Mouse (Mus musculus) spleen, postnatal 4 days (tissue): ENCODE measurements at regions not wholly inside any gene's neighbourhood (a gene's known extent, or its start where the extent isn't known, plus 50 kb on each side); places are given as distances from the start of the nearest gene placed in this dataset.

Experiments used
- DNase-seq, 2 experiments: peaks; one replicate each; pipeline ENCODE4 v3.0.0; 2022; ENCODE audit warnings: low spot score in 2 of 2

DNA sequence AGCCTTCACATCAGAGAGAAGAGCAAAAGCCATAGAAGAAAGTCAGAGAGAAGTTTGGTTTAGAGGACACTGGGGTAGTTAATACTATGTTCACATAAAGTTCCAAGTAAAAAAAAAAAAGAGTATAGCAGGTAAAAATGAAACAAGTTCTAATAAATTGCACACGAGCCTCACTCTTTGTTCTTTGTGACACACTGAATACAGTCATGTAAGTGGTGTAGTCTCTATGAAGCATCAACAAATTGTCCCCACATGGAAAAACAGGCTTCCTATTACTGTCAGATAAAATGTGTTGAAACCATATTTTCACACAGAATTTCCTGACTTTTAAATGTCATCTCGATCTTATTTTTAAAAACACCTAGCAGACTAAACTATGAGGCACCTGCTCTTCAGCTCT lies 1057.2 kb downstream of the Gsdmc2 start:
- no peak for DNase-seq

DNA sequence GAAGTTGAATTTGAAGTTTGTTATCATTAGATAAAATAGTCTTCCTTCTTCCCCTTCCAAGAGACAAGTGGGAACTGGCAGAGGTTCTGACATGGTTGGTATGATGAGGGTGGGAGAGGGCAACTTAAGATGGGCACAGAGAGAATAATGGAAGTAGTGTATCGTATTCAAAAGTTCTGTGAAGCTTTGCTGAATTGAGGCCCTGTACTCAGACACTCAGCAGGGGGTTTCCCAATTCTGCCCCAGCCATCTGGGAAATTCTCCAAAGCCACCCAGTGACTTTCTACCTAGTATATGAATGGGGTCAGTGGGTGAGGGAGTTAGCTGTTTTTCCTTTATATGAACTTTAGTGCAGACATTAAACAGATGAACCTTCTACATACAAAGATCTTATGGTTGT lies 1058.7 kb downstream of the Gsdmc2 start:
- no peak for DNase-seq

DNA sequence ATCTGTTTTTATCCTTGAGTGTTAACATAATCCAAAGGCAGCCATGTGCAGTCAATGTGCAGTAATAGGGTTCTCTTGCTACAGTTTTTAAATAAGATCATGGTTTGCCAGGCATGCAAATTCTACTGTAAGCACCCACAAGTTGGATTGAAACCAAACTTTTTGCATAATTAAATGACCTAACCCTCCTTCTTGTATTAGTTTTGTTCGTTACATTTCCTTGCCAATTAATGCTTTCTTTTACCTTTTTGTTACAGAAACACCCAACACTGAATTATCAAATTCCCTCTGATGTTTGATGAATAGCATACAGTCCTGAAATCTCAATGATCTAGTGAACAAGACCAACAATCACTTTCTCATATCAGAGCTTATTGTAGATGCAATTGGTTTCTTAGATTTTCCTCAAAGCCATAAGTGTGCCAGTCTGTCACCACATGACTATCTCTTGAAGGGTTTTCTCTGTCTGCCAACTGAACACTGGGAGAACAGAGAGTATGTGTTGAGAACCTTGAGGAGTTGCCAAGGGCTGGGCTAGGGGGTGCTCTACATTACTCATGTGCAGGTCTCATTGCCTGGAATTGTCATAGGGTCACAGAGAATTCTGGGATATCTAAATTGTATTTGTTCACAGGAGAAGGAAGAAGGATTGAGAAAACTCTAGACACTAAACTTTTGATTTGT lies 1060.4 kb downstream of the Gsdmc2 start:
- DNase-seq, result no peak

DNA sequence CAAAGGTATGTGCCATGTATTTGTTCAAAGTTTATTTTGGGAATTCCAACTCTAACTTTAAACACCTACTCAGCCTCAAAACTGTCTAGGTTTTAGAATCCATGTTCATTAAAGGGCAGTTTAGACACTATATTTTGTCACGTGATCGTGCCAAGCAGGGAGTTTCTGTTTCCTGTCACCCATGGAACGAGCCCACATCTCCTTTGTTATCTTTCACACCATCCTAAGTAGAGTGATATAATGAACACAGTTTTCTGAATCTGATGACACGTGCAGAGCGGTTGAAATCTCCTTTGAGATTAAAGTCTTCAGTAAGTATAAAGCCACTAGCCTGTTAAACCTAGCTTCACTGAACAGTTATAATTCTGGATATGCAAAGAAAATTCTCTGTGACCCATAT lies 1066.1 kb downstream of the Gsdmc2 start:
- no peak for DNase-seq

DNA sequence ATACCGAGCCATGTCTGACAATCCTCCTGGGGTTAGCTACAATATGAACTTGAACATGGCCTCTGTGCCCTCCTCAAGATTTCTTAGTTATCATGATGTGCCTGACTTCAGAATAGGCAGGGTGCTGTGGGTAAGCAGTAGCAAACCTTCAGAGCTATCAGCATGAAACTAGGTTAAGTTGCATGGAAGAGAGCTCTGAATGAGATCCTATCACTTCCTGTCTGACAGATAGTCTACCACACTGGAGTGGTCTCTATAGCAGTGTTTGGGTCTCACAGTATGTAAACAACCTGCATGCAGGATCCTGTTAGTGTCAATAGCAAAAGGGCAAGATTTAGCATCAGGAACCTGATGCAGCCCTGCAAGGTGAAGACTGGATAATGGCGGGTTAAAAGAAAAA lies 1092.3 kb downstream of the Gsdmc2 start:
- DNase-seq, result no peak

DNA sequence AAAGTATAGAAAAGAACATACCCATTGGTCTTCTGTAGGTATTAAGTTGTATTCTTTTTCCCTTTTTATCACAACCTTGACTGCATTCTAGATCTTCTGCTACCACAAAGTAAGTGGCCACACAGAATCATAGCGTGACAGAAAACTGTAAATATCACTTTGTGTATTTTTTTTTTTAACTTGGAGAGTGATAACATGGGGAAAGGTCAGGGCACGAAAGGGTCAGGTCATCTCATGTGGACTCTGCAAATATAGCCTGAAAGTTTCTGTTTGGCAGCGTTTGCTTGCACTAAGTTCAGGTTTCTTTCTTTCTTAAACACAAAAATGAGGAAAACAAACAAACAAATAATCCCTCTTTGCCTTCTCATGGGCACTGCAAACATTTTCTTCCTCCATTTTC lies 1101.1 kb downstream of the Gsdmc2 start:
- DNase-seq, result no peak

DNA sequence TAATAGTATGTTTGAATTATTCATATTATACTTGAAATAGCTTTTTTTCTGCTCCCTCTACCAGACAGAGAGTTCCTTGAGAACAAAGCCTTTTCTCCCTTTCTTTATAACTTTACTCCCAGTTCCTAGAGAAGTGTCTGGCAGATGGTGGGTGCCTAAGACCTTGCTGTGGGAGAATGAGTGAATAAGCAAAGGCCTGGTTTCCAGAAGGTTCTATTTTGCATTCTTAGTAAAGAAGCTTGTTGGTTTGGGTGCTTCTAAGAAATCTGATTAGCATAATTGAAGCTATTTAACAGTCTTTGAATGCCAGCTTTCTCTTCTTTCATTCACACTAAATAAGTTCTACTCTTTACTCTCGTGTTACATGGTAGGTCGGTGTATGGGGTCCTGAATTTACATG lies 1104.2 kb downstream of the Gsdmc2 start:
- no peak for DNase-seq

DNA sequence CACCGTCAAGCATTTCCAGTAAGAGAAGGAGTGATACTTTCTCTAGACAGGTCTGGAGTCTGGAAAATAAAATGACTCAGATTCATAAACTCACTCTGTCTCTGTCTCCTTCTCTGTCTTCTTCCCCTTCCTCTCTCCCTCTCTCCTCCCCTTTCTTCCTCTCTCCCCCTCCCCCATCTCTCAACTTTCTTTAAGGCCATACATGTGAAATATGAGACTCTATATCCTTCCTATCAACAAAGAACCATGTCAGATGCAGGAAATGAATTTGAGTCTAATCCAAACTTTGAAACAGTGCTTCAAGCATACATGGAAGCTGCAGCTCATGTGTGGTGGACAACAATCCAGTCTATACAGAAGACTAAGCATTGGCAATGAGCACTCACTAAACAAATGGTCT lies 1109.6 kb downstream of the Gsdmc2 start:
- DNase-seq, result no peak

DNA sequence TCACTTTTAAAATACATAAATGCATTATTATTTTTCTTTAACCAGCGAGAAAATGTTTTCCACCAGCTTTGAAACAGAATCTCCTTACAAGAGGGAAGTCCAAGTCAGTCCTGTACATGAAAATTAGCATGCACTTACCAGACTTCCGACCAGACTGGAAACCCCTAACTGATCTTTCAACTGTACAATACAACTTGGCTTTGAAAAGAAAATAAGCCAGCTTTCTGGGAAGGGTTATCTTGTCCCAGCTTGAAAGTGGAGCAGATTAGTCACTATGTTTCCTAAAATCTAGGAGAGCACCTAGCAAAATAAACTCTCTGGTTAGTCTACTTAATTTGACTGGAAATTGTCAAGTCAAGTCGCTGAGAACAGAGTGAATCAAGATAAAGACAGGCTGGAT lies 1110.1 kb downstream of the Gsdmc2 start:
- no peak for DNase-seq

DNA sequence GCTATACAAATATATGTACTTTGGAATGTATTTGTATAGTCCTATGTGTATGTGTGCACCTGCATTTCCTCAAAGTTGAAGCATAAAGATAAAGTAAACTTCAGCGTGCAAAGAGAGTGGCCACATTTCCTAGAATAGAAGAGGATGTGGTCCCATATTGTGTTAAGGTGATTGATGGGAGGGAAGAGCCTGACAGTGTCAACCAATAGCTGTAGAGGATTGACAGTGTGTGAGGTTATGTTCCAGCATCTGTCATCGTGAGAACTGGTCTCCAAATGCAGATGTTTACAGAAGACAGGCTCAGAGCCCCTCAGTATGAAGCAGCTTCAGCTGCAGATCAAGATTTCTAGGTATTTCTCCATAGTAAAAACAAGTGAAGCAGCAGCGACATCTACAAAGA lies 1114.5 kb downstream of the Gsdmc2 start:
- no peak for DNase-seq

DNA sequence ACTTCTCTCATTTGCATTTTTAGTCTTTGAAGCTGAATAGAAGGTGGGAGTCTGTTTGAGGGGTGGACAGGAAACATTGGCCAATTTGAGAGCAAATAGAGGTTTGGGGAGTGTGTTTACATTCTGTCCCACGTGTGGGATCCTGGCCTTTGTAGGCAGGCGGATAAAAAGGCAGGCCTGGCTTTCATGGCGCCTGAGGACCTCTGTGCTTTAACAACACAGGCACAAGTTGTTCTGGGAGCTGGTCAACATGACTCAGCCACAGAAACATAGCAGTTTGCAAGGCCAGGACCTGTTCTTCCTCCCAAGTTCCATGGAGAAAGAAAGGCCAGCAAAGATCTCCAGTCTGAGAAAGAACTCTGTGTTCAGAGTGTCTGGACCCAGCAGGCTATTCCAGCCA lies 1130.7 kb downstream of the Gsdmc2 start:
- DNase-seq, result no peak

DNA sequence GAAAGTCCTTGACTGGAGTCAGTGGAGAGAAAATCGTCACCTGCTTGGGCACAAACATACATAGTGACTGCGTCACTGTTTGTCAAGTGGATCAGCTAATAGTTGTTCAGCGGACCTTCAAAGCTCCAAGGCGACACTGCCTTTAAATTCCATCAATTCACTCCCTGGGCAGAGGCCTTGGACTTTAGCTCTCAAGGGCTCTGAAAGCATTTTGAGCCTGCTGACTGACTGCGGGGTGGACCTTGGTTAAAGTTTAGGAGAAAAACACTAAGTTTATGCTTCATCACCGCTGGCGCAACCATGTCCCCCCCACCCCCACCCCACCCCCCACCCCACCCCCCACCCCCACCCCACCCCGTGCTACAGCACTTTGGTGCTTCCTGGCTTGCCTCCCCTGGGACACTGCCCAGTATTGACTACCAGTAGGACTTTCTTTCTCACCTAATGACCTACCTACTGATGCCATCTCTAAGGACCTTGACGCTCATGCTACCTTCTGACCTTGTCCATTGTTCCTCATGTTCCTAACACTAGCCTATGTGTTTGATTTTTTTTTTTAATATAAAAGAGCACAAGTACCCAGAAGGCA lies 1132.3 kb downstream of the Gsdmc2 start:
- DNase-seq, result no peak

DNA sequence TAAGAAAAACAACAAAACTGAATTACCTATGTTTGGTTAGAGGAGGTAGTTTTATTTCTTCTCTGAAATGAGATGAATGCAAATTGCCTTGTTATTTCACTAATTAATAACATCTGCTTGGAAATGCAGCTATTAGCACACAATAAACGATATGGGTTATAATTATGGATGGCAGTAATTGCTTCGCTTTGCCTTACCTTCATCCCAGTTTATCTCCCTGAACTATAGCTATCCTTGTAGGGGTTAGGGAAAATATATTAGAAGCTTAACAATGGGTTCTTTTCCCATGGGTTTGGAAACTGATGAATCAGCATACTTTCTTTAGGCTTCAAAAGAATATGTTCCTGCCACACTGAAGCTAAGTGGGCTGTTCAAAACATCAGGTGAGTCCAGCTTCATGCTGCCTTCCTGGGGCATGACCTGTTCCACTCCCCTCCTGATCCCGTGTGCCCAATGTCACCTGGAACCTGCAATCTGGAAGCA lies 1132.9 kb downstream of the Gsdmc2 start:
- DNase-seq, result no peak

DNA sequence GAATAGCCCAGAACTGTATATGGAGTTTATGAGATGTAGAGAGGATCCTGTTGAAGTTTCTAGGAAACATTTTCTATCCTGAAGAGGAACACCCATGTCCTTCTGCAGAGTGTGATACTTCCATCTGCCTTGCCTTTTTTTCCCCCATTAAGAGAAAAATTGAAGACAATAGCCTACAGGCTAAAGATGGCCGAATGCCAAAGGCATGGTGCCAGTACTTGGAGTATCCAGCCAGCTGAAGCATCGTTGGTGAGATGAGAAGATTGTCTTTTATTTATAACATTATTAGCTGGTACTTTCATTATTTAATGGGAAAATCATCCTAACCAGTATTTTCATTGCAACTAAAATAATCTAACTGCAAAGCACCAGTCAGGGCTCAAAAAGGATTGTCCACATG lies 1135.4 kb downstream of the Gsdmc2 start:
- no peak for DNase-seq

DNA sequence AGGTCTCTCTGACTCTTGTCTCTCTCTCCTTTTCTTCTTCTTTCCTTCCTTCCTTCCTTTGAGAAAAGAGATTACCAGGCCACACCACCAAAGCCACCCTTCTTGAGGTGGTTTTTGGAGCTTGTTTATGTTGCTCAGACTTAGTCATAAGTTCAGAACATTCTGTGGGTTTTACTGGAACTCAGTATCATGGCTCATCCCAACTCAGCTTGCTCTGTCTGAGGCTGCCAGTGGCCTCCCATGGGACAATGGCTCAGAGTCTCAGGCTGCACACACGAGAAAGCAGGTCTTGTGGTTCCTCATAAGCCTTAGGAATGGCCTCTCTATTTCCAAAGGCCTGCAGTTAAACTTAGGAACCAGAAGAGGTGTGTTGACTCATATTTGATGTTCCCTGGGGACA lies 1146.4 kb downstream of the Gsdmc2 start:
- no peak for DNase-seq

DNA sequence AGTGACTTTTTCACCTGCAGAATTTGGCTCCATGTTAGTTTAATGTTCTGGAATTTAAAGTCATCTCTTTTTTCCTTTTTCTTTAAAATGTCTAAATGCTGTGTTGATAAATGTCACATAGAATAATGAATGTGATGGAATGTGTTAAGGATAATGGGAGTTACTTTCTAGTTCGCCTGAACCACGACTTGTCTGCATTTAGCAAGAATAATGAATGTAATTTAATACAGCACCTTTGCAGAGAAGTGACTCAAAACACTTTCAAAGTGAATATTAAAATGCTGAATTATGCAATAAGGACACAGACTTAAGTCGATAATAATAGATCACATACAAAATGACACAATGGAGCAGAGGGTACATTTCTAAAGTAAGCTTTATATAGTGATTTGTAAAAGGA lies 1150.2 kb downstream of the Gsdmc2 start:
- no peak for DNase-seq

DNA sequence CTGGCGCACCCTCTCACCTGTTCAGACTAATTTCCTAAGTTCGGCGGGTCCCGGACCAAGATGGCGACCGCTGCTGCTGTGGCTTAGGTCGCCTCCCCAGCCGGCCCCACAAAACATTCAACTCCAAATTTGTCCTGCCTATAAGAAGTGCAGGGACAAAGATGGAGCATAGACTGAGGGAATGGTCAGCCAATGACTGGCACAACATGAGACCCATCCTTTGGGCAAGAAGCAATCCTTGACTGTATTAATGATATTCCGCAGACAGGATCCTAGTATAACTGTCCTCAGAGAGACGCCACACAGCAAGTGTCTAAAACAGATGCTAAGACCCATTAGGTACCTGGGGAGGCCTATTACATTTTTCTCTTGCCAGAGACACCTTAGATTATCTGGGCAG lies 1151.3 kb downstream of the Gsdmc2 start:
- no peak for DNase-seq

DNA sequence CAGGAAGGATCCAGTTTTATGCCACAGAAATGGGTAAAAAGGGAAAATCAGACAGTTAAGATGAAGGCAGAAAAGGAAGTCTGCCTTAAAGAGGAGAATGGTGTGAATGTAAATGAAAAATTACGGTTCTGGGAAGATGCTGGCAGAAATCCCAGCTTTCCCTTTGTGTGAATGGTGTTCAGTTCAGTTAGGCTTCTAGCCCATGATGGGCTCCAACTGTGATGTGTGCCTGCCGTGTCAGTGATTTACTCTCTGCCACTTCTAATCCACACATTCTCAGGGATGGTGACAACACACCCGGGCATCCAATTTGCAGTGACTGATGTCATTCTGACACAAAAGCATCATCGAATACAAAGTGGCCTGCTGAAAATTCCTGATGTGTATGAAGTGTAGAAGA lies 1171.6 kb downstream of the Gsdmc2 start:
- no peak for DNase-seq

DNA sequence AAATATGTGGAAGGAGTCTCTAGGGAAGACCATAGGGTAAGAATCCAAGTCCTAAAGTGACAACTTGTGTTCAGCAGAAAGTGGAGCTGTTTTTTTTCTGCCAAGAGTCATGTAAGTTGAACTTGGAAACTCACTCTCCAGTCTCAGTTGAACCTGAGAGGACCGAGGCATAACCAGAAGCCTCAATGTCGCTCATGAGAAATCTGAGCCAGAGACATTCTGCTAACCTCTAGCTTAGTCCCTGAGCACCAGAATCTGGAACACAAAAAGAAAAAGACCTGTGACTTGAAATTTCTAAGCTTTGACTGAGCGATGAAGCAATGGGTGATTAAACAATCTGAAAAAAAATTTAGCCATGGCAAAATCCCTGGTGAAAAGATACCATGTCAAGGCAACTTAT lies 1175.0 kb downstream of the Gsdmc2 start:
- DNase-seq, result no peak

DNA sequence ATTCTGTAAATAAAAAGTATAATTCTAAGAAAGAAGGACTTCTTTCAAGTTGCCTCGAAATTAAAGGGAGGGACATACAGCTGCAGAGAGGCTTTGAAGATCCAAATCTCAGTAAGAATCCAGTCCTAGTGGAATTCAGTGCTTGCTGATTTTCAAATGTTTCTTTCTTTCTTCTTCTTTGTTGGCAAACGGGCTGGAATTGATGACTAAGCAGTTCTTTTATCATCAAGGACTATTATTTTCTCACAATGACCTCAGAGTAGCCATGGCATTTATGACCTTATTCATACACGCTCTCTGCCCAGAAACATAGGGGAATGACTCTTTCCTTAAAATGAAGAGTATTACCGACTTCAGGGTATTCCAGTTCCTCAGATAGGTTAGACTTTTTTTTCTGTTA lies 1185.9 kb downstream of the Gsdmc2 start:
- DNase-seq, result no peak

DNA sequence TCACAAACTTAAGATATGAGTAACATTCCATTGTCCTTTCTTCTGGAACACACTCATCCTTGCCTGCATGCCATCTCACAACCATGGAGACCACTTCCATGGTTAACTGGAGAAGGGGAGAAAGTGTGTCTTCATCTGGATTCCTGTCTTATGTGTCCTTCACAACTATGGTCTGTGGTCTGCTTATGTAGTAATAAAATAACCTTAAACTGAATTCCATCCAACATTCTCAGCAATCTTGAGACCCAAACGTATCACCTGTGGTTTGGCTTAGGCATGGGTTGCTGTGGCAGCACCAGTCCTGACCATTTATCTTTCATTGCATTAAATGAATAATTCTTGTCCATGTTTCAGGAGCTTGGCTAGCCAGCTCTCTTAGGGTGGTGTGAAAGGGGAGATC lies 1186.3 kb downstream of the Gsdmc2 start:
- no peak for DNase-seq

DNA sequence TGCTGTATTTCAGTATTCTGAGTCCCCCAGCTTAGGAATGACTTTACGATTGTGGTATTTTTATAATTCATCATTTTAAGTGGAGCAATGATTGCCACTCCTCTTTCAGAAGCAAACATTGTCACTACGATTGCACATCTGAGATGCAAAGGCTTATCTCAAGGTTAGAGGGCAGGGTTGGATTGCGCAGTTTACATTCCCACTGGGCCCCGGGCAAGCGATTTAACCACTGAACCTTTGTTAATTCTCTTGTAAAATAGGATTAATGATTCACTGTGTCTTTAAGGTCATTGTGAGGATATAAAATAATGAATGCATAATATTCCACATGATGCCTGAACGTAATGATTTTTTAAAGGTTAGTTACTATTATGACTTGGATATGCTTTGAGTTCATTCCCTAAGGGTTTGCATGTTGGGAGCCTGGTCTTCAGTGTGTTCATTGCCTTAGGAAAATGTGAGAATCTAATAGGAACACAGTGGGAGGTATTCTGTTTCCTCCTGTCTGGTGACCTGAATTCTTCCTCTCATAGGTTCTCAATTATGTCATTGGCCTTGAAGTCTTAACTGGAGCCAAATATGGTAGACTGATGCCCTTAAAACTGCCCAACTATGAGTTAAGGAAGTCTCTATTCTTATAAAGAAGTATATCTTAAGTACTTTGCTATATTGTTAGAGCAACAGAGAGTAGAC lies 1198.4 kb downstream of the Gsdmc2 start:
- no peak for DNase-seq

DNA sequence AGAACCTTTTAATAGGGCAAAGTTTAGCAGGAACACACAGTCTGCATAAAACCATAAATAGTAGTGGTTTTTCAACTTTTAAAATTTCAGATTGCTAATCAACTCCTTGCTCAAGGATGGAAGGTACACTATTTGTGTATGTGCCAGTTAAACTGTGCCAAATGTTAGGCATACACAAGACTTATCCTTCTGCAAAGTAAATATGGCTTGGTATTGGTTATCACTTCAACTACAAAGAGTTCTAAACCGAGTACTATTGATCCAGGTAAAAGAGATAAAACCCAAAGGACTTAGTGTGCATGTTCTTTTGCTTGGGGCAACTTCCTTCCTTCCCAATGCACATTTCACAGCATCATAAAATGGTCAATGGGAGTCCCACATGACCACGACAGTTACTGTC lies 1200.2 kb downstream of the Gsdmc2 start:
- no peak for DNase-seq
